24 mouse cellular contexts compared by ENCODE assay signal in the genomic region with DNA sequence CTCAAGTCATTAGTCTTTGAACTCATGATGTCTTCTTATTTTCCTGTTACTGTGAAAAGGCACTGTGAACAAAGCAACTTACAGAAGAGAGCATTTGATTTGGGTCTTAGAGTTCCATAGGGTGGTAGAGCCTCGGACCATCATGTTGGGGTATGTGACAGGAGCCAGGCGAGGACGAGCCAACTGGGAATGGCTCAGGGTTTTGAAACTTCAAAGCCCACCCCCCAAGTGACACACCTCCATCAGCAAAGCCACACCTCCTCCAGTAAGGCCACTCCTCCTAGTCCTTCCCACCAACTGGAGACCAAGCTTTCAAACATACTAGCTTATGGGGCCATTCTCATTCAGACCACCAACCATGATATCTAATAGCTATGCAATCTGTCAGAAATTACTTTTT.
"Had no signal": no experiment of that assay in that cellular context is flagged by ENCODE, and none has a peak within 500 bp of the region (broad histone marks: within the 10 kb centered on the region; RNA-seq: fewer than 3 reads in every experiment).

No protein-coding gene starts in this region.

- H3K4me3 ChIP-seq: gastrocnemius, adult 2 months; heart, embryonic 10.5 days; heart, embryonic 12.5 days; hindbrain, embryonic 13.5 days; hindbrain, embryonic 15.5 days; layer of hippocampus, adult 2 months; left cerebral cortex, adult 2 months; limb, embryonic 10.5 days; limb, embryonic 12.5 days; liver, embryonic 12.5 days had no signal

- H3K4me1 ChIP-seq: hindbrain, embryonic 13.5 days; hindbrain, embryonic 15.5 days; limb, embryonic 12.5 days had no signal

- H3K4me2 ChIP-seq: heart, embryonic 12.5 days; hindbrain, embryonic 13.5 days; hindbrain, embryonic 15.5 days; limb, embryonic 12.5 days; liver, embryonic 12.5 days had no signal

- H3K9me3 ChIP-seq: heart, embryonic 10.5 days; heart, embryonic 12.5 days; hindbrain, embryonic 13.5 days; hindbrain, embryonic 15.5 days; limb, embryonic 10.5 days; limb, embryonic 12.5 days; liver, embryonic 12.5 days had no signal

- ATAC-seq: intestine, embryonic 16.5 days; liver, embryonic 12.5 days had no signal

- DNase-seq: gastrocnemius, adult 2 months; gastrocnemius, postnatal 10 days; gastrocnemius, postnatal 25 days; heart, adult 18-20 months; heart, postnatal 14 days; heart, postnatal 36 days; kidney, adult 11 months; kidney, adult 8-10 months; kidney, postnatal 10 days; kidney, postnatal 25 days; kidney, postnatal 4 days; liver had no signal

- H3K9ac ChIP-seq: heart, embryonic 12.5 days; hindbrain, embryonic 13.5 days; hindbrain, embryonic 15.5 days; limb, embryonic 12.5 days; liver, embryonic 12.5 days; liver, embryonic 14.5 days had no signal

- H3K27me3 ChIP-seq: heart, embryonic 12.5 days; hindbrain, embryonic 13.5 days; hindbrain, embryonic 15.5 days; limb, embryonic 12.5 days; liver, embryonic 12.5 days had no signal

- H3K27ac ChIP-seq: gastrocnemius, adult 2 months; heart, embryonic 10.5 days; hindbrain, embryonic 13.5 days; hindbrain, embryonic 15.5 days; hindbrain, postnatal 0 days; left cerebral cortex, adult 2 months; limb, embryonic 10.5 days; limb, embryonic 12.5 days; liver, embryonic 12.5 days; liver, embryonic 14.5 days had no signal
